Mouse (Mus musculus): ENCODE measurements around the gene Klhl11. TPM values are rescaled to one million over a fixed set of nuclear protein-coding genes. Genes with fewer than 3 reads are reported as not detected.

The Klhl11 gene
- polyA plus RNA-seq, 1 experiment: 2.3 TPM

GRCm38 (mm10) chr11:100500241-100500640, 27.7 kb upstream of the Klhl11 start:
- H3K36me3 ChIP-seq (ENCODE audit: control insufficient read depth, insufficient read depth, low read length): peaks cover 1% of the 10 kb centered on the region; the same call in 1 of the 2 replicates
- TF ChIP-seq CTCF (conservative IDR thresholded peaks at IDR 0.05; ENCODE audit: insufficient read depth, insufficient read length, low read depth, low read length): no peak
- no peak for TF ChIP-seq POLR2A (IDR thresholded peaks at IDR 0.05; ENCODE audit: low read depth, low read length)
- peaks cover 14% of the 10 kb centered on the region for H3K4me1 ChIP-seq (ENCODE audit: control insufficient read depth, insufficient read depth, low read length)
- 70% methylated on average over 3 of the region's 3 CpGs for WGBS
- no peak overlapping the region for H3K4me3 ChIP-seq (ENCODE audit: insufficient read depth, low read depth, low read length)
- no peaks in the 10 kb centered on the region for H3K27me3 ChIP-seq (replicated peaks; ENCODE audit: control insufficient read depth, insufficient read depth, low read length)
- H3K27ac ChIP-seq (ENCODE audit: insufficient read depth, low read depth, low read length): peak overlapping the region; percentile 36; the same call in 1 of the 2 replicates
- no peak for DNase-seq

GRCm38 (mm10) chr11:100493771-100494170, 21.2 kb upstream of the Klhl11 start:
- H3K4me1 ChIP-seq (ENCODE audit: control insufficient read depth, insufficient read depth, low read length): no peaks in the 10 kb centered on the region
- DNase-seq: no peak
- H3K36me3 ChIP-seq (ENCODE audit: control insufficient read depth, insufficient read depth, low read length): no peaks in the 10 kb centered on the region; the same call in 1 of the 2 replicates
- no peak for TF ChIP-seq CTCF (conservative IDR thresholded peaks at IDR 0.05; ENCODE audit: insufficient read depth, insufficient read length, low read depth, low read length)
- no peak for TF ChIP-seq POLR2A (IDR thresholded peaks at IDR 0.05; ENCODE audit: low read depth, low read length)
- WGBS: 80% methylated on average over 12 of the region's 12 CpGs
- H3K27me3 ChIP-seq (replicated peaks; ENCODE audit: control insufficient read depth, insufficient read depth, low read length): no peaks in the 10 kb centered on the region
- H3K27ac ChIP-seq (ENCODE audit: insufficient read depth, low read depth, low read length): peak overlapping the region; percentile 29; the same call in 1 of the 2 replicates
- H3K4me3 ChIP-seq (ENCODE audit: insufficient read depth, low read depth, low read length): peak overlapping the region; percentile 39

GRCm38 (mm10) chr11:100490951-100491350, 18.4 kb upstream of the Klhl11 start:
- no peak overlapping the region for H3K4me3 ChIP-seq (ENCODE audit: insufficient read depth, low read depth, low read length)
- H3K4me1 ChIP-seq (ENCODE audit: control insufficient read depth, insufficient read depth, low read length): no peaks in the 10 kb centered on the region
- H3K27ac ChIP-seq (ENCODE audit: insufficient read depth, low read depth, low read length): no peak overlapping the region
- TF ChIP-seq POLR2A (IDR thresholded peaks at IDR 0.05; ENCODE audit: low read depth, low read length) (no peak), CTCF (conservative IDR thresholded peaks at IDR 0.05; ENCODE audit: insufficient read depth, insufficient read length, low read depth, low read length) (peak; percentile 42)
- H3K36me3 ChIP-seq (ENCODE audit: control insufficient read depth, insufficient read depth, low read length): no peaks in the 10 kb centered on the region; the same call in 1 of the 2 replicates
- no peaks in the 10 kb centered on the region for H3K27me3 ChIP-seq (replicated peaks; ENCODE audit: control insufficient read depth, insufficient read depth, low read length)
- peak; percentile 18 for DNase-seq
- 86% methylated on average over 6 of the region's 6 CpGs for WGBS

- 58% methylated on average over 8 of the region's 8 CpGs for WGBS
Observed at GRCm38 (mm10) chr11:100485801-100486538, 13.4 kb upstream of the Klhl11 start.

GRCm38 (mm10) chr11:100484461-100484860, 11.9 kb upstream of the Klhl11 start:
- H3K27me3 ChIP-seq (replicated peaks; ENCODE audit: control insufficient read depth, insufficient read depth, low read length): no peaks in the 10 kb centered on the region
- H3K4me3 ChIP-seq (ENCODE audit: insufficient read depth, low read depth, low read length): no peak overlapping the region
- peaks cover 3% of the 10 kb centered on the region; the same call in 1 of the 2 replicates for H3K36me3 ChIP-seq (ENCODE audit: control insufficient read depth, insufficient read depth, low read length)
- WGBS: 93% methylated on average over 3 of the region's 3 CpGs
- no peak overlapping the region for H3K27ac ChIP-seq (ENCODE audit: insufficient read depth, low read depth, low read length)
- no peak for DNase-seq
- TF ChIP-seq POLR2A (IDR thresholded peaks at IDR 0.05; ENCODE audit: low read depth, low read length): no peak
- H3K4me1 ChIP-seq (ENCODE audit: control insufficient read depth, insufficient read depth, low read length): no peaks in the 10 kb centered on the region; the same call in 1 of the 2 replicates

More at GRCm38 (mm10) chr11:100485801-100486538, 13.4 kb upstream of the Klhl11 start:
- H3K27ac ChIP-seq (ENCODE audit: insufficient read depth, low read depth, low read length): no peak overlapping the region
- TF ChIP-seq POLR2A (IDR thresholded peaks at IDR 0.05; ENCODE audit: low read depth, low read length): no peak
- TF ChIP-seq CTCF (conservative IDR thresholded peaks at IDR 0.05; ENCODE audit: insufficient read depth, insufficient read length, low read depth, low read length): peak; percentile 34; the same call in 1 of the 2 replicates
- peak; percentile 64 for DNase-seq
- H3K27me3 ChIP-seq (replicated peaks; ENCODE audit: control insufficient read depth, insufficient read depth, low read length): no peaks in the 10 kb centered on the region
- no peak overlapping the region for H3K4me3 ChIP-seq (ENCODE audit: insufficient read depth, low read depth, low read length)
- H3K4me1 ChIP-seq (ENCODE audit: control insufficient read depth, insufficient read depth, low read length): no peaks in the 10 kb centered on the region; the same call in 1 of the 2 replicates
- peaks cover under 1% of the 10 kb centered on the region; the same call in 1 of the 2 replicates for H3K36me3 ChIP-seq (ENCODE audit: control insufficient read depth, insufficient read depth, low read length)

GRCm38 (mm10) chr11:100479152-100479551, 6.6 kb upstream of the Klhl11 start:
- TF ChIP-seq CTCF (conservative IDR thresholded peaks at IDR 0.05; ENCODE audit: insufficient read depth, insufficient read length, low read depth, low read length) (no peak), POLR2A (IDR thresholded peaks at IDR 0.05; ENCODE audit: low read depth, low read length) (no peak)
- H3K4me1 ChIP-seq (ENCODE audit: control insufficient read depth, insufficient read depth, low read length): no peaks in the 10 kb centered on the region
- 78% methylated on average over 7 of the region's 7 CpGs for WGBS
- H3K4me3 ChIP-seq (ENCODE audit: insufficient read depth, low read depth, low read length): no peak overlapping the region
- H3K27me3 ChIP-seq (replicated peaks; ENCODE audit: control insufficient read depth, insufficient read depth, low read length): no peaks in the 10 kb centered on the region
- H3K27ac ChIP-seq (ENCODE audit: insufficient read depth, low read depth, low read length): no peak overlapping the region
- DNase-seq: no peak
- H3K36me3 ChIP-seq (ENCODE audit: control insufficient read depth, insufficient read depth, low read length): peaks cover 7% of the 10 kb centered on the region; the same call in 1 of the 2 replicates

- WGBS: 91% methylated on average over 5 of the region's 5 CpGs
- TF ChIP-seq CTCF (conservative IDR thresholded peaks at IDR 0.05; ENCODE audit: insufficient read depth, insufficient read length, low read depth, low read length): no peak
- no peak for TF ChIP-seq POLR2A (IDR thresholded peaks at IDR 0.05; ENCODE audit: low read depth, low read length)
- Histone ChIP-seq H3K27me3 (replicated peaks; ENCODE audit: control insufficient read depth, insufficient read depth, low read length) (no peaks in the 10 kb centered on the region), H3K4me3 (ENCODE audit: insufficient read depth, low read depth, low read length) (no peak overlapping the region), H3K4me1 (ENCODE audit: control insufficient read depth, insufficient read depth, low read length) (peaks cover 5% of the 10 kb centered on the region; the same call in 1 of the 2 replicates), H3K36me3 (ENCODE audit: control insufficient read depth, insufficient read depth, low read length) (peaks cover 7% of the 10 kb centered on the region; the same call in 1 of the 2 replicates), H3K27ac (ENCODE audit: insufficient read depth, low read depth, low read length) (no peak overlapping the region)
- DNase-seq: no peak
Observed at GRCm38 (mm10) chr11:100476281-100476680, 3.7 kb upstream of the Klhl11 start.

All from kidney, adult 2 months (tissue).